Mouse (Mus musculus) heart, embryonic 13.5 days (tissue): ENCODE results near the gene Vmn1r206. TPM values are rescaled to one million over a fixed set of nuclear protein-coding genes. Genes with fewer than 3 reads are reported as not detected.
"Not testable (repeated sequence)": the region's sequence is repeated elsewhere in the genome, so short reads cannot be mapped to it uniquely, and the experiment has no call there.

Source experiments
- ATAC-seq: fragments of 200-750 bp; cut with Nextera tagmentation; 2 replicates; pipeline ENCODE4 v1.8.0; 2017; ENCODE audit warnings: moderate TSS enrichment; ENCODE audit not compliant: insufficient number of reproducible peaks, low FRiP score, low TSS enrichment; ENCODE audit errors: extremely low read depth
- H3K27ac ChIP-seq: fragments of 300-500 bp; sonication (generic); replicated peaks from 2 replicates; pipeline ENCODE4 v1.5.1; 2015; ENCODE audit warnings: moderate library complexity, mild to moderate bottlenecking, inconsistent platforms
- H3K27me3 ChIP-seq: fragments of 300-500 bp; sonication (generic); replicated peaks from 2 replicates; pipeline ENCODE4 v1.6.1; 2015; ENCODE audit warnings: mild to moderate bottlenecking, inconsistent platforms
- H3K36me3 ChIP-seq: fragments of 300-500 bp; sonication (generic); 2 replicates; pipeline ENCODE4 v1.6.1; 2015; ENCODE audit warnings: mild to moderate bottlenecking, inconsistent platforms
- H3K4me1 ChIP-seq: fragments of 300-500 bp; sonication (generic); 2 replicates; pipeline ENCODE4 v1.6.1; 2015; ENCODE audit warnings: inconsistent platforms
- H3K4me2 ChIP-seq: fragments of 300-500 bp; sonication (generic); 2 replicates; pipeline ENCODE4 v1.6.1; 2015; ENCODE audit warnings: inconsistent platforms, mild to moderate bottlenecking, moderate library complexity
- H3K4me3 ChIP-seq: fragments of 300-500 bp; sonication (generic); 2 replicates; pipeline ENCODE4 v1.5.1; 2015; ENCODE audit warnings: moderate library complexity, mild to moderate bottlenecking, inconsistent platforms
- H3K9ac ChIP-seq: fragments of 300-500 bp; sonication (generic); 2 replicates; pipeline ENCODE4 v1.6.1; 2015; ENCODE audit warnings: inconsistent platforms, mild to moderate bottlenecking, moderate library complexity
- H3K9me3 ChIP-seq: fragments of 300-500 bp; sonication (generic); 2 replicates; pipeline ENCODE4 v1.6.1; 2016; ENCODE audit warnings: inconsistent platforms
- WGBS: fragments of 180-500 bp; shearing (Covaris S2); methylation state at CpG from one replicate; pipeline ENCODE4 v1.1.7; 2015; ENCODE audit warnings: mixed read lengths; 5-methylcytosine and 5-hydroxymethylcytosine counted together
- polyA plus RNA-seq: library from polyadenylated mRNA; unstranded; fragments of >200 nt; fragmentation: Nextera tagmentation; extraction: Ambion mirVana; gene quantifications from 2 replicates; pipeline ENCODE4 v1.2.1, GENCODE M21; 2015

Gene Vmn1r206
- polyA plus RNA-seq: not detected in 2 replicates

DNA sequence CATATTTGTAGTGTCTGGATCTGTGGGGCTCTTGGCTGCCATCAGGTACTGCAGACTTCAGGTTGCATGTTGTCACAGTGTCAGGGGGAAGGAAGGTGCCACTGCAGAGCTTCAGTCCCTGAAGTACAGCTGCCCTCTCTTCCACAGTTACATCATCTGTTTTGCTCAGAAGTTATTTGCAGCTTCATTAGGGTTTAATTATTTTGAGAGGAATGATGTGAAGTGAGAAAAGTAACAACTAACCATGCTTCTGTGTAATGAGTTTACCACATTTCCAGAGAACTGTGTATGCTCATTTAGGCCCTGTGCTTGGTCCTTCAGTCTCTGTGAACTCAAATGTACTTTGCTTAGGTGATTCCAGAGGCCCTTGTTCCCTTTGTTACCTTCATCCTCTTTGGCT lies at the start of gene Vmn1r206:
Gene Vmn1r206 (minus strand): TSS at position 101 of the 400 bp plus-strand sequence.
- not testable (repeated sequence) for ATAC-seq, H3K27ac ChIP-seq, H3K4me1 ChIP-seq, H3K27me3 ChIP-seq, H3K9me3 ChIP-seq, H3K36me3 ChIP-seq, H3K4me2 ChIP-seq, H3K4me3 ChIP-seq, H3K9ac ChIP-seq

DNA sequence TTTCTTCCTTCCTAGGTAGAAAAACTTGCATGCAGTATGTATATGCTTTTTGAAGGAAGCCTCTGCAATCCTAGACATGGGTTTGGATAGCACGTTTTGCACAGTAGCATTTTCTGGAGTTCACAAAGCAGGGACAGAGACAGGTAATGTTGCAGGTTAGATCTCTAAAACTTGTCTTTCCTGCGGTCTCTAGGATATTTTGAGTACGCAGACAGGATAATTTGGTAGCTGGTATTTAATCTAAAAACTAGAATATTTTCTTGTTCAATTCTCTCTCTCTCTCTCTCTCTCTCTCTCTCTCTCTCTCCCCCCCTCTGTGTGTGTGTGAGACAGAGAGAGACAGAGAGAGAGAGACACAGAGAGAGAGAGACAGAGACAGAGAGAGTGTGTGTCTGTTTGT lies 31.2 kb downstream of the Vmn1r206 start, which contains the start of gene Vmn1r205:
Gene Vmn1r205 (minus strand): TSS at position 101 of the 400 bp plus-strand sequence.
- H3K36me3 ChIP-seq: no peaks in the 10 kb centered on the region
- WGBS: 71% methylated on average over 3 of the region's 3 CpGs
- no peaks in the 10 kb centered on the region for H3K27me3 ChIP-seq
- no peak within 1 kb of the TSS for H3K27ac ChIP-seq
- no peak within 1 kb of the TSS for H3K4me3 ChIP-seq
- no peak within 1 kb of the TSS for H3K9ac ChIP-seq
- no peaks in the 10 kb centered on the region for H3K9me3 ChIP-seq
- no peak for ATAC-seq
- no peaks in the 10 kb centered on the region for H3K4me1 ChIP-seq
- H3K4me2 ChIP-seq: no peak within 1 kb of the TSS

DNA sequence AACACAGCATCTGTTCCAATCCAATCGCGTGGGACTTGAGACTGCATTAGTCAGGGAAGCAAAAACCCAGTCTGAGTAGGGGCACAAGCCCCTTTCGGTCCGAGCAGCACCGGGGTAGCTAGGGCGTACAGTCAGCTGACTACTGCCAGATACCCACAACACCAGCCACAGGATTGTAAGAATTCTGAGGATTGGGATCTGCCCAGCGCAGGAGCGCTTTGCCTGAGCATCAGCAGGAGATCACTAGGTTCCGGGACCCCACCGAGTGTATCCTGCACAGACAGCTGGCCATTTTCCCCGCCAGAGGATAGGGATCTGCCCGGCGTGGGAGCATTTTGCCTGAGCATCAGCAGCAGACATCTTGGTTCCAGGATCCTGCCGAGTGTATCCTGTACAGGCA lies 40.7 kb downstream of the Vmn1r206 start:
- not testable (repeated sequence) for H3K9ac ChIP-seq, ATAC-seq, H3K36me3 ChIP-seq, H3K9me3 ChIP-seq, H3K27me3 ChIP-seq, H3K27ac ChIP-seq, H3K4me2 ChIP-seq, H3K4me1 ChIP-seq, H3K4me3 ChIP-seq
- 62% methylated on average over 14 of the region's 14 CpGs for WGBS

DNA sequence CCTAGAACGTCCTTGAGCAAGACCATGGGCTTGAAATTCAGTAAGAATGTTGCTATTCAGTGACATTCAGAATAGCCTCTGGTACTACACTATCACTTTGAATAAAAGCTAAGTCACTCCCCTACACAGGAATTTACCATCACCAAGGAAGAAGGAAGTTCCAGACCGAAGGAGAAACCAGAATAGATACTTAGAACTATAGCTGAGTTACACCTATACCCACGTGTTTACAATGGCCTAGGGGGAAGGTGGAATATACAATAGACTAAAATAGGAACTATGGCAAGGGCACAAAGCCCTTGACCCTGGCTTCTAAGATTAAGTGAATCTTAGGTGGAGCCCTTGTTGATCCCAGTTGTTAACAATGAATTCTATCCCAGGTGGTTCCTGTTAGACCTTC lies 49.1 kb downstream of the Vmn1r206 start:
- ATAC-seq, H3K36me3 ChIP-seq, H3K27ac ChIP-seq, H3K4me2 ChIP-seq, H3K9ac ChIP-seq, H3K27me3 ChIP-seq, H3K9me3 ChIP-seq, H3K4me3 ChIP-seq, H3K4me1 ChIP-seq: not testable (repeated sequence)
- 61% methylated on average over 3 of the region's 3 CpGs for WGBS

Other genes with a start within 250 kb of the Vmn1r206 start
- not detected in 2 replicates for gene Vmn1r199, start 244.4 kb downstream of the Vmn1r206 start, polyA plus RNA-seq
- gene Vmn1r200, start 233.9 kb downstream of the Vmn1r206 start, polyA plus RNA-seq: not detected in 2 replicates
- not detected in 2 replicates for gene Vmn1r201, start 152.3 kb downstream of the Vmn1r206 start, polyA plus RNA-seq
- not detected in 2 replicates for gene Vmn1r202, start 118.9 kb downstream of the Vmn1r206 start, polyA plus RNA-seq
- gene Vmn1r203, start 106.1 kb downstream of the Vmn1r206 start, polyA plus RNA-seq: not detected in 2 replicates
- gene Vmn1r204, start 71.1 kb downstream of the Vmn1r206 start, polyA plus RNA-seq: not detected in 2 replicates
- not detected in 2 replicates for gene Vmn1r205, start 31.3 kb downstream of the Vmn1r206 start, polyA plus RNA-seq
- not detected in 2 replicates for gene Vmn1r207-ps, start 105.4 kb upstream of the Vmn1r206 start, polyA plus RNA-seq
- gene Vmn1r208, start 153.1 kb upstream of the Vmn1r206 start, polyA plus RNA-seq: not detected in 2 replicates
- gene Vmn1r209, start 185.4 kb upstream of the Vmn1r206 start, polyA plus RNA-seq: not detected in 2 replicates
- not detected in 2 replicates for gene Vmn1r210, start 207.1 kb upstream of the Vmn1r206 start, polyA plus RNA-seq
- gene Vmn1r211, start 233.3 kb upstream of the Vmn1r206 start, polyA plus RNA-seq: not detected in 2 replicates